Mouse (Mus musculus): ENCODE data around the gene Spag17.
A peak's percentile ranks its signal among the peaks of the same experiment; 100 is the strongest.
"Not testable (repeated sequence)": the region's sequence is repeated elsewhere in the genome, so short reads cannot be mapped to it uniquely, and the experiment has no call there.

Gene Spag17

GRCm38 (mm10) chr3:99885187-99885811, at the start of gene Spag17:
Spag17 (plus strand) TSS chr3:99885406.
- no peak for DNase-seq (ENCODE audit: low spot score in 2 of 2)

GRCm38 (mm10) chr3:99842333-99842732, 42.9 kb upstream of the Spag17 start:
- no peak for DNase-seq (ENCODE audit: low spot score in 2 of 2)

GRCm38 (mm10) chr3:99842808-99843207, 42.4 kb upstream of the Spag17 start:
- DNase-seq (ENCODE audit: low spot score in 2 of 2) = no peak

GRCm38 (mm10) chr3:99843233-99843632, 42.0 kb upstream of the Spag17 start:
- DNase-seq (ENCODE audit: low spot score in 2 of 2) = no peak

GRCm38 (mm10) chr3:99850926-99851325, 34.3 kb upstream of the Spag17 start:
- DNase-seq (ENCODE audit: low spot score in 2 of 2) = no peak

GRCm38 (mm10) chr3:99854595-99854994, 30.6 kb upstream of the Spag17 start:
- DNase-seq (ENCODE audit: low spot score in 2 of 2) = no peak

GRCm38 (mm10) chr3:99858922-99859321, 26.3 kb upstream of the Spag17 start:
- no peak for DNase-seq (ENCODE audit: low spot score in 2 of 2)

- no peak for DNase-seq (ENCODE audit: low spot score in 2 of 2)
Observed at GRCm38 (mm10) chr3:99864706-99865105, 20.5 kb upstream of the Spag17 start.

GRCm38 (mm10) chr3:99875137-99875536, 10.1 kb upstream of the Spag17 start:
- DNase-seq (ENCODE audit: low spot score in 2 of 2) = no peak

- DNase-seq (ENCODE audit: low spot score in 2 of 2) = no peak
Observed at GRCm38 (mm10) chr3:99881498-99881897, 3.7 kb upstream of the Spag17 start.

- DNase-seq (ENCODE audit: low spot score in 2 of 2) = no peak
Observed at GRCm38 (mm10) chr3:99883988-99884564, 1.1 kb upstream of the Spag17 start.

GRCm38 (mm10) chr3:99894741-99895140, 9.5 kb downstream of the Spag17 start:
- not testable (repeated sequence) for DNase-seq (ENCODE audit: low spot score in 2 of 2)

GRCm38 (mm10) chr3:99913809-99914439, 28.7 kb downstream of the Spag17 start:
- DNase-seq (ENCODE audit: low spot score in 2 of 2) = no peak

- no peak for DNase-seq (ENCODE audit: low spot score in 2 of 2)
Observed at GRCm38 (mm10) chr3:99922944-99923343, 37.7 kb downstream of the Spag17 start.

GRCm38 (mm10) chr3:99930920-99931620, 45.9 kb downstream of the Spag17 start:
- DNase-seq (ENCODE audit: low spot score in 2 of 2) = no peak

GRCm38 (mm10) chr3:99936159-99936558, 51.0 kb downstream of the Spag17 start:
- DNase-seq (ENCODE audit: low spot score in 2 of 2) = peak in 1 of 2 experiments; percentile 20

- DNase-seq (ENCODE audit: low spot score in 2 of 2) = peak in 1 of 2 experiments; percentile 64
Observed at GRCm38 (mm10) chr3:99938611-99939286, 53.5 kb downstream of the Spag17 start.

GRCm38 (mm10) chr3:99945171-99945570, 60.0 kb downstream of the Spag17 start:
- no peak for DNase-seq (ENCODE audit: low spot score in 2 of 2)

- DNase-seq (ENCODE audit: low spot score in 2 of 2) = no peak
Observed at GRCm38 (mm10) chr3:99954039-99954602, 68.9 kb downstream of the Spag17 start.

- DNase-seq (ENCODE audit: low spot score in 2 of 2) = no peak
Observed at GRCm38 (mm10) chr3:99956517-99956916, 71.3 kb downstream of the Spag17 start.

- no peak for DNase-seq (ENCODE audit: low spot score in 2 of 2)
Observed at GRCm38 (mm10) chr3:99959805-99960485, 74.7 kb downstream of the Spag17 start.

Data from left cerebral cortex, adult 9 months (tissue).